Mouse (Mus musculus): ENCODE results near the gene Pax7.

- TF ChIP-seq CTCF (IDR thresholded peaks at IDR 0.05; ENCODE audit: control insufficient read depth, insufficient read depth, low read length) (no peak), POLR2A (IDR thresholded peaks at IDR 0.05; ENCODE audit: borderline replicate concordance, control insufficient read depth, low read depth, low read length) (no peak)
Measured at GRCm38 (mm10) chr4:139693315-139693714, 140.0 kb downstream of the Pax7 start.

Data from bone marrow, adult 2 months (tissue).